Mouse (Mus musculus) adipocyte (in vitro differentiated cells): ENCODE measurements at regions not wholly inside any gene's neighbourhood (a gene's known extent, or its start where the extent isn't known, plus 50 kb on each side); places are given as distances from the start of the nearest gene placed in this dataset.
A peak's percentile ranks its signal among the peaks of the same experiment; 100 is the strongest.

Source experiments
- DNase-seq: peaks from one replicate; pipeline ENCODE4 v3.0.0-alpha.2; 2016; ENCODE audit warnings: low spot score

- DNase-seq = no peak
Measured at GRCm38 (mm10) chr10:42094274-42095000, 76.2 kb upstream of the Armc2 start.

GRCm38 (mm10) chr10:42093176-42093759, 75.0 kb upstream of the Armc2 start:
- DNase-seq = no peak

GRCm38 (mm10) chr10:42092500-42092899, 74.3 kb upstream of the Armc2 start:
- peak; percentile 63 for DNase-seq

GRCm38 (mm10) chr10:42091546-42092168, 73.4 kb upstream of the Armc2 start:
- DNase-seq = no peak

GRCm38 (mm10) chr10:42090806-42091205, 72.6 kb upstream of the Armc2 start:
- no peak for DNase-seq

GRCm38 (mm10) chr10:42090147-42090546, 71.9 kb upstream of the Armc2 start:
- peak; percentile 64 for DNase-seq

- peak; percentile 79 for DNase-seq
Measured at GRCm38 (mm10) chr10:42089686-42090085, 71.4 kb upstream of the Armc2 start.

GRCm38 (mm10) chr10:42089235-42089625, 71.0 kb upstream of the Armc2 start:
- DNase-seq = peak; percentile 87

GRCm38 (mm10) chr10:42088570-42089234, 70.5 kb upstream of the Armc2 start:
- no peak for DNase-seq

- no peak for DNase-seq
Measured at GRCm38 (mm10) chr10:42087906-42088305, 69.7 kb upstream of the Armc2 start.

GRCm38 (mm10) chr10:42086691-42087090, 68.4 kb upstream of the Armc2 start:
- no peak for DNase-seq

GRCm38 (mm10) chr10:42085295-42085694, 67.1 kb upstream of the Armc2 start:
- no peak for DNase-seq

GRCm38 (mm10) chr10:42082227-42082840, 64.1 kb upstream of the Armc2 start:
- DNase-seq = no peak

GRCm38 (mm10) chr10:42079775-42080174, 61.5 kb upstream of the Armc2 start:
- no peak for DNase-seq

GRCm38 (mm10) chr10:42076711-42077110, 58.5 kb upstream of the Armc2 start:
- no peak for DNase-seq

GRCm38 (mm10) chr10:42075545-42075944, 57.3 kb upstream of the Armc2 start:
- DNase-seq = no peak

GRCm38 (mm10) chr10:42072758-42073157, 54.5 kb upstream of the Armc2 start:
- DNase-seq = no peak

- no peak for DNase-seq
Measured at GRCm38 (mm10) chr10:42072131-42072530, 53.9 kb upstream of the Armc2 start.

- no peak for DNase-seq
Measured at GRCm38 (mm10) chr10:42071404-42072024, 53.3 kb upstream of the Armc2 start.

GRCm38 (mm10) chr10:42070611-42071403, 52.6 kb upstream of the Armc2 start:
- peak; percentile 37 for DNase-seq

- DNase-seq = no peak
Measured at GRCm38 (mm10) chr10:42069751-42070150, 51.5 kb upstream of the Armc2 start.
